Mouse (Mus musculus): ENCODE results near the gene Lmo1. TPM values are rescaled to one million over a fixed set of nuclear protein-coding genes. Genes with fewer than 3 reads are reported as not detected.
"Not testable (repeated sequence)": the region's sequence is repeated elsewhere in the genome, so short reads cannot be mapped to it uniquely, and the experiment has no call there.

Gene Lmo1
- polyA plus RNA-seq, 1 experiment from 2014 or later: 37.3 TPM

DNA sequence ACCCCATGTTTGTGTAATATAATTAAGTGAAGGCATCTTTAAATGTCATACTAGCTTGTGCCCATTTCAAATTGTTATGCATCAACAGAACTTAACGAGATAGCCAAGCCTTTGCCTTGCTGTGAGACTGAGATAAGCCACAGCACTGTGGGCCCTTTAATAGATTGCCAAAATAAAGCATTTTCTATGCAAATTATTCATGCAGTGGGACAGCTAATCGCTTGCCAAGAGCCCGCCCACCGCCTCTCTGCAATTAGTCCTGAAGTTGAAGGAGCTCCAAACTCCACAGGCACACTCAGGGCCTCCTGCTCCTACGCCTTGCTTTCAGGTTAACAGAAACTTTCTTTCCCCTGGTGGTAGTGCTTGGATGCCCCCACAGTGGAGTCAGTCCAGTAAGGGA, 64.0 kb downstream of the Lmo1 start:
- 71% methylated on average over 5 of the region's 5 CpGs for WGBS

DNA sequence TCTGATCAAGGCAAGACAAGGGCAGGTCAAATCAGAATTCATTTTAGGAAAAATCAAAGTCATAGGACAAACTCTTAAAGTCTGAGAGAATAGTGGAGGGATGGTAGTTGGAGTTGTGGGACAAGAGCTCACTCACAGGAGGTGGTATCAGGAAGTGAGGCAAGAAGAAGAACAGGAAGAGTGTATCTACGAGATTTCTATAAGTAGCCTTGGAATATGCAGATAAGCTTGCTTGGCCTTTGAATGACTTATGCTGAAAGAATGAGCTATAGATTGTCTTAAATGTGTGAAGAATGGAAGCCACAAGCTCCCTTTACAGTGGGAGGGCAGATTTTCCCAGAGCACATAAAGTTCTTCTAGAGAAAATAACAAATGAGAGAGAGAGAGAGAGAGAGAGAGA, 70.1 kb downstream of the Lmo1 start:
- no peak overlapping the region for H3K4me2 ChIP-seq (ENCODE audit: low read depth, low read length)
- no peak overlapping the region for H3K27ac ChIP-seq (replicated peaks; ENCODE audit: low read depth, low read length)
- no peaks in the 10 kb centered on the region for H3K36me3 ChIP-seq (ENCODE audit: control insufficient read depth, insufficient read depth, low read length)
- H3K4me1 ChIP-seq (ENCODE audit: control insufficient read depth, insufficient read depth, low read length): no peaks in the 10 kb centered on the region
- no peaks in the 10 kb centered on the region for H3K27me3 ChIP-seq (replicated peaks; ENCODE audit: control insufficient read depth, insufficient read depth, low read length)
- H3K4me3 ChIP-seq (ENCODE audit: low read depth, low read length): no peak overlapping the region
- no peaks in the 10 kb centered on the region for H3K9me3 ChIP-seq (ENCODE audit: control insufficient read depth, low read length)
- ATAC-seq (ENCODE audit: low read depth) (no peak), DNase-seq (ENCODE audit: low spot score) (no peak)
- H3K9ac ChIP-seq (ENCODE audit: low read depth, low read length): no peak overlapping the region
- WGBS: 76% methylated on average over 1 of the region's 1 CpGs

More for the DNA sequence above, 64.0 kb downstream of the Lmo1 start:
- Histone ChIP-seq H3K4me1 (ENCODE audit: control insufficient read depth, insufficient read depth, low read length) (no peaks in the 10 kb centered on the region), H3K9ac (ENCODE audit: low read depth, low read length) (no peak overlapping the region), H3K4me2 (ENCODE audit: low read depth, low read length) (no peak overlapping the region), H3K27ac (replicated peaks; ENCODE audit: low read depth, low read length) (no peak overlapping the region), H3K9me3 (ENCODE audit: control insufficient read depth, low read length) (no peaks in the 10 kb centered on the region), H3K36me3 (ENCODE audit: control insufficient read depth, insufficient read depth, low read length) (no peaks in the 10 kb centered on the region), H3K4me3 (ENCODE audit: low read depth, low read length) (no peak overlapping the region), H3K27me3 (replicated peaks; ENCODE audit: control insufficient read depth, insufficient read depth, low read length) (no peaks in the 10 kb centered on the region)
- DNase-seq (ENCODE audit: low spot score) (peak; percentile 2), ATAC-seq (ENCODE audit: low read depth) (no peak)

DNA sequence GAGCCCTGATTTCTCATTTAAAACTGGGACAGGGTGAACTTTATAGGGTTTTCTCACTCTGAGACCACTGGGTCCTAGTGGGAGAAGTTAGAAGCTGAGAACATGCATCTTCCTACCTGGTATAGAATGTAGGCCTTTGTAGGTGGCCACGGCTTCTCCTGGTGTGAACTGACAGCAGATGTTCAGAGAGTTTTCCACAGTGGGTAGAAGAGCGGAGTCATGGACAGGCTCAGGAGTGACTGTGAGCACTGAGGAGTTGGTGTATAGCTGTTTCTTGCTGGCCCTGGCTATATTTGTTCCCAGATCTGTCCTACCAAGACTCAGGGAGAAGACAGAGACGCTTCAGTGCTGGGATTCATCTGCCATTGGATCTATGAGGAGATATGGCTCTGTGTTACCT, 73.8 kb downstream of the Lmo1 start:
- WGBS: 86% methylated on average over 3 of the region's 3 CpGs
- Histone ChIP-seq H3K9ac (ENCODE audit: low read depth, low read length) (no peak overlapping the region), H3K4me1 (ENCODE audit: control insufficient read depth, insufficient read depth, low read length) (no peaks in the 10 kb centered on the region), H3K27ac (replicated peaks; ENCODE audit: low read depth, low read length) (no peak overlapping the region), H3K4me3 (ENCODE audit: low read depth, low read length) (no peak overlapping the region), H3K9me3 (ENCODE audit: control insufficient read depth, low read length) (no peaks in the 10 kb centered on the region), H3K27me3 (replicated peaks; ENCODE audit: control insufficient read depth, insufficient read depth, low read length) (no peaks in the 10 kb centered on the region), H3K4me2 (ENCODE audit: low read depth, low read length) (no peak overlapping the region), H3K36me3 (ENCODE audit: control insufficient read depth, insufficient read depth, low read length) (no peaks in the 10 kb centered on the region)
- DNase-seq (ENCODE audit: low spot score) (no peak), ATAC-seq (ENCODE audit: low read depth) (no peak)

DNA sequence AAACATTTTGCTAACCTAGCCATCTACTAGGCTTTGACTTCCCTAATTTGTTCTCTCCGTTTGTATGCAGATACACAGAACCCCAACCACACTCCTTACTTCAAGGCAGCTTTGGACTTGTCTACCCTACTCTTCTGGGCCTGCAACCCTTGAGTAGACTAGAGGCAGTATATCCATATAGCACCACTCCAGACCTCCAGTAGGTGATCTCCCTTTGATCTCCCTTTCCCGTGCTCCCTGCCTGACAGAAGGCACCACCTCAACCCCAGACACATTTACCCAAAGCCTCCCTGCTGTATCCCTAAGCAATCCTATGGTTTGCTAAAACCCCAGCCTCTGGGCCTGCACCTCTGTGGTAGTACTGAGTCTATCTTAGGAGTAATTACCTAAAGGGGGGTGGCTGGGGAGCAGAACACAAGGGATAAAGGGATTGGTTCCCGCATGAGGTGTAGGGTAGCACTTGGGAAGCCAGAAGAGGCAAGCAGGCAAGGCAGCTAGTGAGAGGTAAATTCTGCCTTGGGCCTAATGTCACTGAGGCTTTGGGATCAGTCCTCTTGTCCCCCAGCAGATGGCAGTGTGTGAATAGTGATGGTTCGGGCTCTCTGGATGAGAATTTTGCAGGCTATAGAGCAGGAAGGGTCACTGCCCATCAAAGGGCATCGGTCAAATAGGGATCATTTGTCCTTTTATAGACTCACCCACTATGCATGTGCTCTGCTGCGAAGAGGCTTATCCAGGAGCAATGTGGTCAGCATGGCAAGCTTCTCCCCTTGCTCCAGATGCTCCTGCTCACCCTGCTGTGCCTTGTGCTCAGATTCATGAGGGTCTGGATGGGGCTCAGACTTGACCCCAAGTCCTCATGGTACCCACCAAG, 76.6 kb downstream of the Lmo1 start:
- no peaks in the 10 kb centered on the region for H3K4me1 ChIP-seq (ENCODE audit: control insufficient read depth, insufficient read depth, low read length)
- H3K9me3 ChIP-seq (ENCODE audit: control insufficient read depth, low read length): no peaks in the 10 kb centered on the region
- no peaks in the 10 kb centered on the region for H3K27me3 ChIP-seq (replicated peaks; ENCODE audit: control insufficient read depth, insufficient read depth, low read length)
- no peak overlapping the region for H3K9ac ChIP-seq (ENCODE audit: low read depth, low read length)
- DNase-seq (ENCODE audit: low spot score) (peak; percentile 29), ATAC-seq (ENCODE audit: low read depth) (no peak; the same call in 1 of the 2 replicates)
- H3K36me3 ChIP-seq (ENCODE audit: control insufficient read depth, insufficient read depth, low read length): no peaks in the 10 kb centered on the region
- no peak overlapping the region for H3K4me3 ChIP-seq (ENCODE audit: low read depth, low read length)
- no peak overlapping the region for H3K4me2 ChIP-seq (ENCODE audit: low read depth, low read length)
- WGBS: 41% methylated on average over 6 of the region's 6 CpGs
- no peak overlapping the region for H3K27ac ChIP-seq (replicated peaks; ENCODE audit: low read depth, low read length)

DNA sequence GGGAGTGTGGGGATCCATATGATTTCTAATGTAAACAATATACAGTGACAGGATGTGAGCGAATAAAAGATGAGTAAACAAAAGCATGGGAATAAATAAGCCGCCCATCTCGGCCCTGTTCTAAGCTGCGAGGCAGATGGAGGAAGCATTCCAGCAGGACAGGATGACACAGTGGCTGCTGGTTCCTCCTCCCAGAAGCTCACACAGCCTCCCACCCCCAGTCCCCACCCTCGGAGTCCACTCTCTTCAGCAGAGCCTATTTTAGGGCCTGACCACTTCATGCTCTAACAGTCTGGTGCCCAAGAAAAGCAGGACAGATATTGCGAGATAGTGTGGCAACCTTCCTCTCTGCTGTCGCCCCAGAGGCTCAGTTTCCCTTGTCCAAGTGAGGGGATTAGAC, 77.8 kb downstream of the Lmo1 start:
- H3K27me3 ChIP-seq (replicated peaks; ENCODE audit: control insufficient read depth, insufficient read depth, low read length): no peaks in the 10 kb centered on the region
- H3K4me1 ChIP-seq (ENCODE audit: control insufficient read depth, insufficient read depth, low read length): no peaks in the 10 kb centered on the region
- no peak for ATAC-seq (ENCODE audit: low read depth)
- no peaks in the 10 kb centered on the region for H3K36me3 ChIP-seq (ENCODE audit: control insufficient read depth, insufficient read depth, low read length)
- no peaks in the 10 kb centered on the region for H3K9me3 ChIP-seq (ENCODE audit: control insufficient read depth, low read length)
- no peak overlapping the region for H3K27ac ChIP-seq (replicated peaks; ENCODE audit: low read depth, low read length)
- 77% methylated on average over 7 of the region's 7 CpGs for WGBS
- no peak overlapping the region for H3K9ac ChIP-seq (ENCODE audit: low read depth, low read length)
- no peak overlapping the region for H3K4me3 ChIP-seq (ENCODE audit: low read depth, low read length)
- no peak for DNase-seq (ENCODE audit: low spot score)
- H3K4me2 ChIP-seq (ENCODE audit: low read depth, low read length): no peak overlapping the region

DNA sequence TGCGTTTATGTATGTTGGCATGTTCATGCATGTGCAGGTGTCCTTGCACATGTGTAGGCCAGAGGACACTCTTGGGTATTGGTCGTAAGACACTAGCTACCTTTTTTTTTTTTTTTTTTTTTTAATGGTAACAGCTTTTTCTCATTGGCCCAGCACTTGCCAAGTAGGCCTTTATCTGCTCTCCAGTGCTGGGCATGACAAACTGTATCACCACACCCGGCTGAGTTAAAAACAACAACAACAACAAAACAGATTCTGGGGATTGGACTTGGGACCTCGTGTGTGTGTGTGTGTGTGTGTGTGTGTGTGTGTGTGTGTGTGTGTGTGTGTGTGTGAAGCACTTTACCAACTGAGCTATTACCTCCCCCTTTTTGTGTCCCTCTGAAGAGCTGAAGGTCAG, 78.4 kb downstream of the Lmo1 start:
- H3K27ac ChIP-seq (replicated peaks; ENCODE audit: low read depth, low read length): no peak overlapping the region
- 78% methylated on average over 4 of the region's 4 CpGs for WGBS
- no peaks in the 10 kb centered on the region for H3K36me3 ChIP-seq (ENCODE audit: control insufficient read depth, insufficient read depth, low read length)
- no peak overlapping the region for H3K4me3 ChIP-seq (ENCODE audit: low read depth, low read length)
- no peaks in the 10 kb centered on the region for H3K27me3 ChIP-seq (replicated peaks; ENCODE audit: control insufficient read depth, insufficient read depth, low read length)
- DNase-seq (ENCODE audit: low spot score) (no peak), ATAC-seq (ENCODE audit: low read depth) (no peak)
- no peak overlapping the region for H3K9ac ChIP-seq (ENCODE audit: low read depth, low read length)
- no peak overlapping the region for H3K4me2 ChIP-seq (ENCODE audit: low read depth, low read length)
- H3K4me1 ChIP-seq (ENCODE audit: control insufficient read depth, insufficient read depth, low read length): no peaks in the 10 kb centered on the region
- no peaks in the 10 kb centered on the region for H3K9me3 ChIP-seq (ENCODE audit: control insufficient read depth, low read length)

DNA sequence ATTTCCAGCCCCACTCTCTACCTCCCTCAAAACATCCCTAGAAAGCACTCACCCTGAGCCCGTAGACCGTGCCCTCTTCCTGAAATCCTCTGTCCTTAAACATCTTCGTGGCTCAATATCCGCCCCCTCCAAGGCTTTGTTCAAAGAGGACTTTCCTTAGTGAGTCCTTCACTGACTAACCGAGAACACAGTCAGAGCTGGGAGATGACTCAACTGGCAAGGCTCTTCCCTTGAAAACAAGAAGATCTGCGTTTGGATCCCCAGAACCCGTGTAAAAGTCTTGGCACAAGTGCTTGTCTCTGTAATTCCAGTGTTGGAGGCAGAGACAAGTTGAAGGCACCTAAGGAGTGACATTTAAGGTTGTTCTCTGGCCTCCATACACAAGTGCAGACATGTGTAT, 80.7 kb downstream of the Lmo1 start:
- no peaks in the 10 kb centered on the region for H3K4me1 ChIP-seq (ENCODE audit: control insufficient read depth, insufficient read depth, low read length)
- H3K27me3 ChIP-seq (replicated peaks; ENCODE audit: control insufficient read depth, insufficient read depth, low read length): no peaks in the 10 kb centered on the region
- ATAC-seq (ENCODE audit: low read depth) (no peak), DNase-seq (ENCODE audit: low spot score) (no peak)
- H3K9ac ChIP-seq (ENCODE audit: low read depth, low read length): no peak overlapping the region
- H3K4me3 ChIP-seq (ENCODE audit: low read depth, low read length): no peak overlapping the region
- no peaks in the 10 kb centered on the region for H3K9me3 ChIP-seq (ENCODE audit: control insufficient read depth, low read length)
- H3K4me2 ChIP-seq (ENCODE audit: low read depth, low read length): no peak overlapping the region
- WGBS: 80% methylated on average over 7 of the region's 7 CpGs
- no peak overlapping the region for H3K27ac ChIP-seq (replicated peaks; ENCODE audit: low read depth, low read length)
- no peaks in the 10 kb centered on the region for H3K36me3 ChIP-seq (ENCODE audit: control insufficient read depth, insufficient read depth, low read length)

DNA sequence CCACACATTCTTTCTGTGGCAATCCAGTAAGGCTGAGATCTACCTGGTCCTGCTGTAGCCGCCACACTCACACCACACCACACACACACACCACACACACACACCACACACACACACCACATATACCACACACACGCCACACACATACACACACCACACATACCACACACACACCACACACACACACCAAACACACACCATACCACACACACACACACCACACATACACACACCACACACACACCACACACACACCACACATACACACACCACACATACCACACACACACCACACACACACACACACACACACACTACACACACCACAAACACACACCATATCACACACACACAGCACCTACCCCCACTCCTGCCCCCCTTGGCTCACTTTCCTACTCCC, 83.7 kb downstream of the Lmo1 start:
- H3K4me1 ChIP-seq (ENCODE audit: control insufficient read depth, insufficient read depth, low read length); H3K27ac ChIP-seq (replicated peaks; ENCODE audit: low read depth, low read length); H3K4me3 ChIP-seq (ENCODE audit: low read depth, low read length); H3K27me3 ChIP-seq (replicated peaks; ENCODE audit: control insufficient read depth, insufficient read depth, low read length); DNase-seq (ENCODE audit: low spot score); ATAC-seq (ENCODE audit: low read depth); H3K9ac ChIP-seq (ENCODE audit: low read depth, low read length); H3K36me3 ChIP-seq (ENCODE audit: control insufficient read depth, insufficient read depth, low read length); H3K4me2 ChIP-seq (ENCODE audit: low read depth, low read length); H3K9me3 ChIP-seq (ENCODE audit: control insufficient read depth, low read length): not testable (repeated sequence)
- 95% methylated on average over 2 of the region's 2 CpGs for WGBS
